Mouse (Mus musculus) layer of hippocampus, adult 18-20 months (tissue): ENCODE results near the gene Fgf22. TPM values are rescaled to one million over a fixed set of nuclear protein-coding genes. Genes with fewer than 3 reads are reported as not detected.
"Not testable (repeated sequence)": the region's sequence is repeated elsewhere in the genome, so short reads cannot be mapped to it uniquely, and the experiment has no call there.

ENCODE experiments used
- DNase-seq, 2 experiments: peaks; one replicate each; pipeline ENCODE4 v3.0.0; 2022; ENCODE audit warnings: low spot score in 2 of 2
- total RNA-seq, 2 experiments: library from RNA; stranded (reverse); gene quantifications; 2 replicates each; pipeline ENCODE4 v1.2.3; 2021

The Fgf22 gene
- total RNA-seq, 2 experiments from 2014 or later, result 1.5 to 2.2 TPM

DNA sequence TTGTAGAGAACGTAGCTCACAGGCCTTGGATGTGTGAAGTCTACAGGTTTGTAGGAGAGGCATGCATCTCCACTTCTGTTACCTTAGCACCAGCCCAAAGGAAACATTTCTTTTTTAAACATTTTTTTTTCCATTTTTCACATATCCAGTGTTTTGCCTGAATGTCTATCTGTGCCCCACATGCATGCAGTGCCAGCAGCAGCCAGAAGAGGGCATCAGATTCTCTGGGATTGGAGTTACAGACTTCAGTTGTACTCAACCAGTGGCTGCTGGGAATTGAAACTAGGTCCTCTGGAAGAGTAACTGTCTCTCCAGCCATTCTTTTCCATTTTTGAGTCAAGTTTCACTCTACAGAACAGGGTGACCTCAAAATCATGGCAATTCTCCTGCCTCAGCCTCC, 22.4 kb upstream of the Fgf22 start:
- DNase-seq, result peak in 1 of 2 experiments; percentile 57

DNA sequence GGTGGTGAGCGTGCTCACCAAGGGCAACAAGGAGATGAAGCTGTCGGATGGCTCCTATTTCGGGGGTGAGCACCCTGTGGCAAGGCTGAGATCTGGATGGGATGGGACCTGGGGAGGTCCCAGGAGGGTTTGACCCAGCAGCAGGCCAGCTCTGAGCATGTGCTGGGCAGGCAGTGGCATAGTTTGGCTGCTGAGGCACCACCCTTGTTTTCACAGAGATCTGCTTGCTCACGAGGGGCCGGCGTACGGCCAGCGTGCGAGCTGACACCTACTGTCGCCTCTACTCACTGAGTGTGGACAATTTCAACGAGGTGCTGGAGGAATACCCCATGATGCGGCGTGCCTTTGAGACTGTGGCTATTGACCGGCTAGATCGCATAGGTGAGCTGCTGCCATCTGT, 21.0 kb upstream of the Fgf22 start:
- no peak for DNase-seq

DNA sequence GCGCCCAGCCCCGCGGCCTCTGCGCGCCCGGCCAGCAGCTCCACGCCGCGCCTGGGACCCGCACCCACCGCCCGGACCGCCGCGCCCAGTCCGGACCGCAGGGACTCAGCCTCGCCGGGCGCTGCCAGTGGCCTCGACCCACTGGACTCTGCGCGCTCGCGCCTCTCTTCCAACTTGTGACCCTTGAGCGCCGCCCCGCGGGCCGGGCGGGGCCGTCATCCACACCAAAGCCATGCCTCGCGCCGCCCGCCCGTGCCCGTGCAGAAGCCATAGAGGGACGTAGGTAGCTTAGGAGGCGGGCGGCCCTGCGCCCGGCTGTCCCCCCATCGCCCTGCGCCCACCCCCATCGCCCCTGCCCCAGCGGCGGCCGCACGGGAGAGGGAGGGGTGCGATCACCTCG, 19.5 kb upstream of the Fgf22 start:
- no peak for DNase-seq

DNA sequence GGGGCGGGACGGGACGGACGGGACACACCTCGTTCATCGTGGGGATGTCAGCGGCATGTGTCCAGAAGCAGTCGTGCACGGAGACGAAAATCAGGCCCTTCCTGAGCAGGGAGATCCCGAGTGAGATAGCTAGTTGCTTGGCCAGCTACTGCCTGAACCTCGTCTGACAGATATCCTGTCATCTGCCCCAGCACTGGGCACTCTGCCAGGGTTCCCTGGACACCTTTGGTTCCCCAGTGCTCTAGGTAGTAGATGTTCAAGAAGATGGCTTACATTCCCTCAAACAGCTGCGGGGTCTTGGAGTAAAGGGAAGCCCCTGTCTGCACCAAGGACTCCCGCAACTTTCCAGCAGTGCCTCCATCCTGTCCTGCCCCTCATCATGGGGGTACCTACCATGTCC, 18.2 kb upstream of the Fgf22 start:
- no peak for DNase-seq

DNA sequence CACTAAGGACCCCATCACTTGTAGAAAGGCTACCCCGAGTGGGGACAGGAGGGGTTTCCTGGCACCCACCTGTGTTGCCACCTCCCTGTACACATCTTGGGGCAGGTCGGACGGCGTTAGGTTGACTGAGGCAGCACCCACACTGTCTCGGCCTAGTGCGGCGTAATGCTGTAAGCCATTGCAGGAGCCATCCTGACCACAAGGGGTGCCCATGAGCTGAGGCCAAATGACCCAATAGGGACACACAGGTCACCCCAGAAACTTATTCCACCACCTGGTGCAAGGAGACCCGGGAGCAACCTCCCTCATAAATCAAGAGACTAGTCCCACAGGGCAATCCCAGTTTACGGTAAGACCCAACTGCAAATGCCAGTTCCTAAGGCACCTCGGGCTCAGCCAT, 16.6 kb upstream of the Fgf22 start:
- DNase-seq, result no peak

DNA sequence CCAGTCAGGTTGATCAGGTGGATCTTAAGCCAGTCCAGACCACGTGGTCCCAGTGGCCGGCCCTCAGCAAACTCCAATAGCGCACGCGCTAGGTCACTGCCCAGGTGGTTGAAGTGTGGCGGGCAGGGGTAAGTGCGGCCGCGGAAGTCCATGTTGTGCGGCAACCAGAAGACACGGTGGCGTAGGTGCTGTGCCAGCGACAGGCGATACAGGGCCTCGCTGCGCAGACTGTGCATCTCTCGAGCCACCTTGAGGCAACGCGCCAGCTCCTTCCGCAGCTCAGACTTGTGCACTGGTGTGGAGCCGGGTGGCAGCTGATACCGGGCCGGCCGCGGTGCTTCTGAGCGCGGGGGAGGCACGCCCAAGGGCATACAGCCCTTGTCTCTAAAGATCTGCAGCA, 15.6 kb upstream of the Fgf22 start:
- no peak for DNase-seq

DNA sequence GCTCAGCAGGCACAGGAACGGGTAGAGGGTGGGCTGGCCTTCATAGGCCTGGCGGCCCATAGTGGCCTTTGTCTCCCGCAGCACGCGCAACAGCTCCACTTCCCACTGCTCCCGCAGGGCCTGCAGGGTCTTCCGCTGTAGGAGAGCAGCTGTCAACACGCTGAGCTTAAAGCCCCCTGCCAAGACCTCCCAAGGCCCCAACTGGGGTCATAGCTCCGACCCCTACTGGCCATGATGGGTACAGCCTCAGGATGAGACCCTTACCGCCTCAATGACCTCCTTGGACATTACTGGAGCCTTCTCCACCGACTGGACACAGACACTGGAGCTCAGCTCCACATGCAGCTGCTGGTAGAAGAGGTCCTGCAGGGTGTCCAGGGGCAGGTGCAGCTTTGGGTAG, 14.0 kb upstream of the Fgf22 start:
- no peak for DNase-seq

DNA sequence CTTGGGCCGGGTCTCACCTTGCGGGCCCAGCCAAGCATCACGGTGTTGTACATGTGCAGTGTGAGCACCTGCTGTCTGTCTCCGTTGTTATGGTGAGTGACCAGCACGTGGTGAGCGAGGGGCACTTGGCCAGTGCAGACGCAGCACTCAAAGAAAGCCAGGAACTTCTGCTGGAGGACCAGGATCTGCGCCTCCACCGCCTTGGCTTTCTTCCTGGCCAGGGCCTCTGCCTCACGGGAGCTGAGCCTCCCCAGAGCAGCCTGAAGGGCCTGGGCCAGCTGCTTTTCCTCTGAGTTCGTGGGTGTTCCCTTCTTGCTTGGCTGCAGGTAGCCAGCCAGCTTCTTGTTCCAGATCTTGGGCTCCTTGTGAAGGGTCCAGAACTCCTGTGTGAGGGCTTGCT, 11.7 kb upstream of the Fgf22 start:
- DNase-seq, result no peak

DNA sequence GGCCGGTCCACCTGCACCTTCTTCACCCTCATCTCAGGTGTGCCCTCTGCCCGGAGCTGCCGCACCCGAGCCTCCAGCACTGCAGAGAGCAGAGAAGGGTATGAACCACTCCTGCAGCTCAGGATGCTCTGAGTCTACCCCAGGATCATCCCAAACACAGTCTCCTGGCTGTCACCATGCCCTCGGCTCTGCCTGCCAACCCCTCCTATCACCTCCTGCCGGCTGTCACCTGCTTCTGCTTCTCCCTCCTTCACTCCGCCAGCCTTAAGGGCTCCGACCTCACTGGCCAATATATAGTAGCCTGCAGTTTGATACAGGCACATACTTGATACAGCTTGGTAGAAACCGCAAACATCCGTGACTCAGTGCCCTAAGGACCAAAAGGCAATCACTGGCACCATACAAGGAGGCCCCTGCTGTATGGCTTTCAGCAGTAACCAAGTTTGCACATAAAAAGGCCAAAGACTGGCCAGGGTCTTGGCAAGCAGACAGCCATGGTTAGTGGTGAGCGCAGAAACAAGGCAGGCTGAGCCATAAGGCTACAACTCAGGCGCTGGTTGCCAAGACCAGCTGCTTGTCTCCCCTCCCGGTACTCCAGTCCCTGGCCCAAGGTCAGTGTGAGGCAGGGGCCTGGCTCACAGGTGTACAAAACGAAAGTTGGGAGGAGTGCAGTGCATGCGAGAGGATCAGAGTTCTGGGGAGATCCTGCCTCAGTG, 11.1 kb upstream of the Fgf22 start:
- DNase-seq, result no peak

DNA sequence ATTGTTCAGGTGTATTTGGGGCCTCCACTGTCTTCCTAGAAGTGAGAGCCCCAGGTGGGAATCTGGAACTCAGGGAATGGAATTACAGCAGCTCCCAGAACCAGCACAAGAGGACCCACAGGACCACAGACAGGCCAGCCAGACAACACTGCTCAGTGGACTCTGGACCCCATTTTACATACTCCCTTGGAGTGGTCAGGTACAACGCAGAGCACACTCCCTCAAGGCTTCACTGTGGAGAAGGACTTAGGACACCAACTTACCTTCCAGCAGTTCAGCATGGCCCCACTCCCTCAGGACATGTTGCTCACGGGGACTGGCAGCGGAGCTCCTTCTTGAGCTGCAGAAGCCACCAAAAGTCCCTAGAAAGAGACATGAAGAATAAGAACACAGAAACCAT, 9.5 kb upstream of the Fgf22 start:
- DNase-seq, result no peak

DNA sequence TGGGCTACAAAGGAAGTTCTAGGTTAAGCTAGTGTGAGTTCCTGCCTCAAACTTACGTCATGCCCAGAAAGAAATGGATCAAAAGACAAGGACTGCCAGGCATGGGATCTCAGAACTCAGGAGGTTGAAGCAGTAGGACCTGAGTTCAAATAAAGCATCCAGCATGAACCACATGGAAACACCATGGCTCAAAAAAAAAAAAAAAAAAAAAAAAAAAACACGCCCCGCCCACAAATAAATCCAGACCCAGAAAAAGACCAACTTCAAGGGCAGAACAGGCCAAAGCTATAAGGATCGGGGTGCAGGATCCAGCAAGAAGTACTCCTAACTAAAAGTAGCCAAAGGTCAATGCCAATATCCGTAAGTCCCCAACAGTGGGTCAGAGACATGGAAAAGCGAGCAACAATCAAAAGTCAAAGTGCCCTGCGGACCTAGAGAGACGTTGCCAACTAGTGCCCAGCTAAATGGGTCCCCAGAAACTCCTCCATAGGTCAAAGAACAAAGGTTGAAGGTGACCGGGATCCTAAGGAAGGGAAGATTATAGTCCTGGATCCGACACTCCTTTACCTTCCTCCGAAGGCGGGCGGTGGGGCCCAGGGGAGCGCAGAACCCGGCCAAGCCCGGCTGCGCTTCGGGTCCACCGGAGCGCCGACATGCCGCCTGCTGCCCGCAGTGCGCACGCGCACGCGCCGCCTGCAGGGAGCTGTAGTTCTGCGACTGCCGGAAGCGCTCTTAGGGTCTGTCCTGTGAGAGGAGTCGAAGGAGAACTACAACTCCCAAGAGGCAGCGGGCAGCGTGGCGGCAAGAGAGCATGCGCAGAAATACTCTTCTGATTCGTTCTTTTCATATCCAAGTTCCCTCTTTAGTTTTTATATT, 8.7 kb upstream of the Fgf22 start, which contains the start of gene Polrmt:
TSS of gene Polrmt (minus strand) at position 684 of the 876 bp plus-strand sequence.
- peak; percentile 94 to 98 for DNase-seq

DNA sequence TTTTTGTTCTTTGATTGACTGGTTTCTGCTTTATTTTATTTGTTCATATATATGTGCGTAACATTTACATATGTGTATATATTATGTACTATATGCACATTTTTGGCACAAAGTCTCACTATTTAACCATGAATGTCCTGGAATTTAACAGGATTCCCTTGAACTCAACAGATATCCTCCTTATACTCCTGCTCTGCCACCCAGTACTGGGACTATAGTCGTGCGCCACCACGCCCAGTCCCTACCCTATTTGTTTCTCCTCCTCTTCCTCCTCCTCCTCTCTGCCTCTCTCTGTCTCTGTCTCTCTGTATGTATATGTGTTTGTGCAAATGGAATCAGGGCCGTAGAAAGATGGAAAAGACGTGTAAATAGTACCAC, 8.1 kb upstream of the Fgf22 start:
- DNase-seq, result no peak

DNA sequence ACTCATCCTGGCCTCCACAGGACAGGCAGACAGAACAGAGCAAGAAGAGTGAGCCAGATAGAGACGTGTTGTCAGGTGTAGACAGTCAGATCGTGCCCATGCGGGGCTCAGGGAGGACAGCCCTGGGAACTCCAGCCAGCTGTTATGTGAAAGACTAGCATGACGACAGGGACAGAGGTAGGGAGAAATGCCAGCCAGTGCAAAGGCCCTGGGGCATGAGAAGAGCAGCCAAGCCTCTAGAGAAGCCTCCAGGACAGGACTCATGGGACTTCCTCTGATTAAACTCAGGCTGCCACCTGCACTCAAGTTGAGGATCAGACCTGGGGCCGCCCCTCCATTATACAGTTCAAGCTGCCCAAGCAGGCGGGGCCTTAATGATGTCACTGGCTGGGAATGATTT, 6.4 kb upstream of the Fgf22 start:
- no peak for DNase-seq

DNA sequence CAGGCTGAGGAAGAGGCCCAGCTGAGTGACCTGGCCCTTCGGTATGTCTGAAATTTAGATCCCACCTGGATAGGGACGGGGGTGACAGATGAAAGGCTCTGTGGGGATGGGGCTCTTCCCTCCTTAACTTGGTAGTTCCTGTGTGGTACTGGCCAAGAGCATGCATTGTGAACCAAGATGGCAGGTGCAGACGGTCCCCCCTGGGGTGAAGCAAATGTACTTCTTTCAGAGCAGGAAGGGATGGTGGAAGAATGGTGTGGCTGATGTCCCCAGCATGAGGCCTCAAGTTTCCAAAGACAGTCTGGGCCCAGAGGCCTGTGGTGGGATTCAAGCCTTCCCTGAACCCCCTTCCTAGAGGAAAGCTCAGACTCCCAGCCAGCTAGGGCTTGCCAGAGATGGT, 978 bp downstream of the Fgf22 start:
- no peak for DNase-seq

DNA sequence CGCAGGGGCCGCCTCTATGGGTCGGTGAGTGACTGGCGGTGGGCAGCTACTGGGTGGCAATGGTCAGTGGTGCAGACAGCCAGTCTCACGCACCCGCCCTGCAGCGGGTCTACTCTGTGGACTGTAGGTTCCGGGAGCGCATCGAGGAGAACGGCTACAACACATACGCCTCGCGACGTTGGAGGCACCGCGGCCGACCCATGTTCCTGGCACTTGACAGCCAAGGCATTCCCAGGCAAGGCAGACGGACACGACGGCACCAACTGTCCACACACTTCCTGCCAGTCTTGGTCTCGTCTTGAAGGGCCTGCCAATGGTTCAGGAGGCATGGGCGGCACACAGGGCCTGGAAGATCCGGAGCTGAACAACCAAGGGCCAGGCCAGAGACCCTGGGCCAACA, 1.8 kb downstream of the Fgf22 start:
- DNase-seq, result no peak

DNA sequence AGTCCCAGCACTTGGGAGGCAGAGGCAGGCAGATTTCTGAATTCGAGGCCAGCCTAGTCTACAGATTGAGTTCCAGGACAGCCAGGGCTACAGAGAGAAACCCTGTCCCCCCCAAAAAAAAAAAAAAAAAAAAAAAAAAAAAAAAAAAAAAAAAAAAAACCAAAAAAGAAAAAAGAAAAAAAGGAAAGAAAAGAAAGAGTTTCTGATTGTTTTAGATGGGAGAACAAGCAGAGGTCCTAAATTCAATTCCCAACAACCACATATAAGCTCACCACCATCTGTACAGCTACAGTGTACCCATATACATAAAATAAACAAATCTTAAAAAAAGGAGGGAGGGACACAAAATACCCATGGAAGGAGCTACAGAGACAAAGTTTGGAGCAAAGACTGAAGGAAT, 4.8 kb downstream of the Fgf22 start:
- not testable (repeated sequence) for DNase-seq

DNA sequence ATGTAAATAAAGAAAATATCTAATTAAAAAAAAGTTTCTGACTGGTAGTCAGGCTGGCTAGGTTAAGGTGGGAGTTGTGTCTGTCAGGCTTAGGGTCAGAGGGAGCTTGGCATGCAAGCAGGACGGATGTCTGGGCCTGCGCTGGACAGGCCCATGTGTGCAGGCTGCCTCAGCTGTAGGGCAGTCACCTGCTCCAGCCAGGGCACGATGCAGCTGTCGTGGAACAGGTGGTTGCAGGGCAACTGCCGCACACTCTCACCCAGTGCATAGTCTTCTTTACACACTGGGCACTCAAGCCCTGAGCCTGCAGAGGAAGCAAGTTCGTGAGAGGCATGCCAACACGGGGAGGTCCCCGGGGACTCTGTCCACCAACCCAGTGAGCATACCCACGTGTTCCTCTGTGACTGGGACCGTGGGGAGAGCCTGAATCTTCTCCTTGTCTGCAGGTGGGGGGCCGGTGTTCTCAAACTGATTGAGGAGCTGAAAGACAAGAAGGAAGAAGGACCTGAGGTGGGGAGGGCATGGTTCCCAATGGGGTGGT, 5.8 kb downstream of the Fgf22 start:
- no peak for DNase-seq

DNA sequence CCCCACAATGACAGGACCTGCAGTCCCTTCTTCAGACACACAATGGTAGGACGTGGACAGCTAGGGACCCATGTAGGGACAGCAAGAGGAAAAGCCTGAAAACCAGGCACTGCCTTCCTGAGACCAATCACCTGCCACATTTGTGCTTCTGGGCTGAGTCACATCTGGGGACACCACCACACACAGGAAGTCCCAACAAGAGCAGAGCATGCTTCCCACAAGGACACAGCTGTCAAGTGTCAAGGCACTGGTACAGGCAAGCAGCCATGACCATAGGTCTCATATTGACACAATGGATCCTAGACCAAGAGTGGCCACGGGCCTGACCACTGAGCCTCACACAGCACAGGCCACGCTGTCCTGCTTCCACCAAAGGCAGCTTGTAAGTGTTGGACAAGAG, 8.0 kb downstream of the Fgf22 start:
- no peak for DNase-seq

DNA sequence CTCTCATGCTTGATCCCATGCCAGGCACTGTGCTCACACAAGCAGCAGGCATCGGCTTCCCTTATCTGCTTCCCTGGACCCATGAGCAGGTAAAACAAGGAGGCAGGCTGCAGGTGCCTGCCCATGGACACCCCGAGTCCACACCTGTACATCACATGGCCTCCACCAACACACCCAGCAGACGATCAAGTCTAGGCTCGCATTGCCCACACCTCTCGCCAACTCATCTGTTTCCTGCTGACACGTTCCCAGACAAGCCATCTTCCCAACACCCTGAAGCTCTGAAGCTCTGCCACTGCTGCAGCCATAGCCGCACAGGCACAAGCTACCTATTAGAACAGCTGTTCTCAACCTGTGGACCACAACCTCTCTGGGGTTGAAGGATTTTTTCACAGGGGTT, 9.4 kb downstream of the Fgf22 start:
- no peak for DNase-seq

DNA sequence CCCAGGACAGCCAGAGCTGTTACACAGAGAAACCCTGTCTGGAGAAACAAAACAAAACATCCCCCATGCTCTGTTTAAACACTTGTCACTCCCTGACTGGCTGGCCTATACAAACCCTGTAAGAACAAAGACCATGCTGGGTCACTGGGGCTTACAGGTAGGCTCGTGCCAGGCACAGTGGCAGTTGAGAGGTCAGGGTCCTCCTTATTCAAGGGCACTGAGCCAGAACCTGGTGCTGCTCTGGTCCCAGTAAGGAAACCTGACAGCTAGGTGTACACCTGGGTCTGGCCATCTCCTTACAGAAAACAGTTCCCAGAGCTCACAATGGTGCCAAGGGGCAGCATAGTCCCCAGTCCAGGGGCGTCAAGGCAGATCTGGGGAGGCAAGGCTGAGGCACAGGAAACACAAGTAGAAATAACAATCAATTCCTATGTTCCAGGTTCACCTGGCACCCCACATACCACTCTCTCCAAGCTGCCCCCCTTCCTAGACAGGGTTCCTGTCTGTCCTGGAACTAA, 10.4 kb downstream of the Fgf22 start:
- DNase-seq, result no peak

DNA sequence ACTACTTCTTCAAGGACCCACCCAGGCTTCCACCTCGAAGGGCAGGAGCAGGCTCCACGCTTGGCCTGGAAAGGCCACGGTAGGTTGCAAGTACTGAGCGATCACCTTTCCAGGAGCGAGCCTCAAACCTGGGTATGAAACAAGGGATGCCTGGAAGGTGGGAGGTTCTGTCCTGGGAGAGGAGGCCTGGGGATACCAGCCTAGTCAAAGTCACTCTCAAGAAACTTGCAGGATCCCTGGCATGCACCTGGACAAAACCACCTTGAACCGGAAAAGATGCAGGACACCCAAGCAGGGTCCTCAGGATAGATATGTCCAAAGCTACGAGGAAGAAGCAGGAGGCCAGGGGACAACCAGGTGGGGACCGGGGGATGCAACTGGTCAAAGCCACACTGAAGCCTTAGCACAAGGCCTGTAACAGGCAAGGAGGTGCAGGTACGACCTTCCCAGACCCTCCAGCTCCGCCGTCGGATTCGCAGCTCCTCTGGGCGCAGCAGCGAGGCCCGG, 11.2 kb downstream of the Fgf22 start:
- DNase-seq, result no peak
